Mouse (Mus musculus): ENCODE measurements around the gene Wwtr1.

The Wwtr1 gene

GRCm38 (mm10) chr3:57516146-57516545 lies 59.6 kb downstream of the Wwtr1 start:
- DNase-seq (ENCODE audit: low read depth, low spot score) = no peak

GRCm38 (mm10) chr3:57515044-57515443 lies 60.7 kb downstream of the Wwtr1 start:
- DNase-seq (ENCODE audit: low read depth, low spot score) = no peak

- DNase-seq (ENCODE audit: low read depth, low spot score) = no peak
Observed at GRCm38 (mm10) chr3:57511816-57512586, 63.7 kb downstream of the Wwtr1 start.

- no peak for DNase-seq (ENCODE audit: low read depth, low spot score)
Observed at GRCm38 (mm10) chr3:57509945-57510675, 65.6 kb downstream of the Wwtr1 start.

GRCm38 (mm10) chr3:57505991-57506390 lies 69.7 kb downstream of the Wwtr1 start:
- no peak for DNase-seq (ENCODE audit: low read depth, low spot score)

GRCm38 (mm10) chr3:57504756-57505155 lies 71.0 kb downstream of the Wwtr1 start:
- DNase-seq (ENCODE audit: low read depth, low spot score) = no peak

- DNase-seq (ENCODE audit: low read depth, low spot score) = no peak
Observed at GRCm38 (mm10) chr3:57501596-57502220, 74.0 kb downstream of the Wwtr1 start.

- no peak for DNase-seq (ENCODE audit: low read depth, low spot score)
Observed at GRCm38 (mm10) chr3:57500846-57501245, 74.9 kb downstream of the Wwtr1 start.

- no peak for DNase-seq (ENCODE audit: low read depth, low spot score)
Observed at GRCm38 (mm10) chr3:57497791-57498190, 77.9 kb downstream of the Wwtr1 start.

GRCm38 (mm10) chr3:57496428-57496827 lies 79.3 kb downstream of the Wwtr1 start:
- no peak for DNase-seq (ENCODE audit: low read depth, low spot score)

GRCm38 (mm10) chr3:57487455-57488153 lies 88.1 kb downstream of the Wwtr1 start:
- no peak for DNase-seq (ENCODE audit: low read depth, low spot score)

GRCm38 (mm10) chr3:57486068-57486467 lies 89.6 kb downstream of the Wwtr1 start:
- DNase-seq (ENCODE audit: low read depth, low spot score) = no peak

- DNase-seq (ENCODE audit: low read depth, low spot score) = no peak
Observed at GRCm38 (mm10) chr3:57481981-57482380, 93.7 kb downstream of the Wwtr1 start.

- no peak for DNase-seq (ENCODE audit: low read depth, low spot score)
Observed at GRCm38 (mm10) chr3:57480640-57481039, 95.1 kb downstream of the Wwtr1 start.

GRCm38 (mm10) chr3:57474421-57474820 lies 101.3 kb downstream of the Wwtr1 start:
- DNase-seq (ENCODE audit: low read depth, low spot score) = no peak

GRCm38 (mm10) chr3:57472407-57472806 lies 103.3 kb downstream of the Wwtr1 start:
- DNase-seq (ENCODE audit: low read depth, low spot score) = no peak

GRCm38 (mm10) chr3:57470981-57471601 lies 104.6 kb downstream of the Wwtr1 start:
- DNase-seq (ENCODE audit: low read depth, low spot score) = peak; percentile 89

GRCm38 (mm10) chr3:57470326-57470725 lies 105.4 kb downstream of the Wwtr1 start:
- DNase-seq (ENCODE audit: low read depth, low spot score) = peak; percentile 78

GRCm38 (mm10) chr3:57469325-57469724 lies 106.4 kb downstream of the Wwtr1 start:
- DNase-seq (ENCODE audit: low read depth, low spot score) = no peak

GRCm38 (mm10) chr3:57466289-57466688 lies 109.4 kb downstream of the Wwtr1 start:
- DNase-seq (ENCODE audit: low read depth, low spot score) = no peak

GRCm38 (mm10) chr3:57463302-57463701 lies 112.4 kb downstream of the Wwtr1 start:
- no peak for DNase-seq (ENCODE audit: low read depth, low spot score)

All from ZHBTc4 (cell line).